Mouse (Mus musculus): Measurements from ENCODE around the gene Tsg101.
"Not testable (repeated sequence)": the region's sequence is repeated elsewhere in the genome, so short reads cannot be mapped to it uniquely, and the experiment has no call there.

The Tsg101 gene
- long read RNA-seq, experiment 1, transcript Tsg101-201 (10 exons, 1,949 nt) = major isoform, 106 of 131 reads
- long read RNA-seq, experiment 1, partial matches to known transcripts = 6 of 131 reads
- long read RNA-seq, experiment 1, other reads (novel, unspliced or antisense) = 19 of 131 reads
- long read RNA-seq, experiment 2, transcript Tsg101-201 (10 exons, 1,949 nt) = major isoform, 118 of 145 reads
- long read RNA-seq, experiment 2, partial matches to known transcripts = 10 of 145 reads
- long read RNA-seq, experiment 2, other reads (novel, unspliced or antisense) = 17 of 145 reads

DNA sequence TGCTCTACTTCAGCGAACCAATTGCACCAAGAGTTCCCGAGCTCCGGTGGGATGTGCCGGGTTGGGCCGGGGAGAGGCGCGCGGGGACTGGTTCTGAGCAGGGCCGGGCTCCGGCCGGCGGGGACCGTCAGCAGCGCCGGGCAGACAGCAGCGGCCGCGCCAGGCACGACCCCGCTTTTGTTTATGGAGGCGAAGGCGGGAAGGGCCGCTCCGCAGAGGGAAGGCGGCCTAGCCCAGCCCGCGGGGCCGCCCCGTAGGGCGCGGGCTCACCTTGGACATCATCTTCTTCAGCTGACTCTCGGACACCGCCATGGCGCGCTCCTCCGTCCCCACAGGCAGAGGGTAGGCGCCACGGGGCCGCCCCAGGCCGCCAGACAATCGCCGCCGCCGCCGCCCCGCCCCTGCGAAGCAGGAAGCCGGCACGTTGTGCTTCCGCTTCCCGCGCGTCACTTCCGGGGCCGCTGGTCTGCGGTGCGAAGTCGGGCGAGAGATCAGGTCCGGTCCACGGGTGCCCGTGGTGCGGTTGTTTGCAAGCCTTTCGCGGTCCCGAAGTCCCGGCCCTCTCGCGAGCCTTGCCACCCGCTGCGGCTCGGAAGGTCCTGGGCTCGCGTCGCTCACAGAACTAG lies at the start of gene Tsg101:
Gene Tsg101 (minus strand): TSS at position 419 of the 626 bp plus-strand sequence.
- intact Hi-C loops (cut with DNase I) = no loop called here

DNA sequence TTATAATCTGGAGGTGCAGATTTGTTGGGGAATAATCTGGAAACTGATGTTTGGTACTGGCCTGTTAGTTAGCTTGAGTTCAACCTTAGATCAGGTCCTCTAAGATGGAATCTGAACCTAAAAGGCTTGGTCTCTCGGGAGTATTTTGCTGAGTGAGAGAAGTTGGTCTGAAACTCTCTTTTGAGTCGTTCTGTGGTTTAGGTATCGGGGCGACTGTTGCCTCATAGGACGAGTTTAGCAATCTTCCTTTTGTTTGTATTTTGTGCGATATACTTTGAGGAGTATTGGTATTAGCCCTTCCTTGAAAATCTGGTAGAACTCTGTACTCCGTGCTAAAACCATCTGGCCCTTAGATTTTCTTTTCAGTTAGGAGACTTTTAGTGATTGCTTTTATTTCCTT lies 44.3 kb upstream of the Tsg101 start:
- intact Hi-C loops (cut with DNase I) = no loop called here

DNA sequence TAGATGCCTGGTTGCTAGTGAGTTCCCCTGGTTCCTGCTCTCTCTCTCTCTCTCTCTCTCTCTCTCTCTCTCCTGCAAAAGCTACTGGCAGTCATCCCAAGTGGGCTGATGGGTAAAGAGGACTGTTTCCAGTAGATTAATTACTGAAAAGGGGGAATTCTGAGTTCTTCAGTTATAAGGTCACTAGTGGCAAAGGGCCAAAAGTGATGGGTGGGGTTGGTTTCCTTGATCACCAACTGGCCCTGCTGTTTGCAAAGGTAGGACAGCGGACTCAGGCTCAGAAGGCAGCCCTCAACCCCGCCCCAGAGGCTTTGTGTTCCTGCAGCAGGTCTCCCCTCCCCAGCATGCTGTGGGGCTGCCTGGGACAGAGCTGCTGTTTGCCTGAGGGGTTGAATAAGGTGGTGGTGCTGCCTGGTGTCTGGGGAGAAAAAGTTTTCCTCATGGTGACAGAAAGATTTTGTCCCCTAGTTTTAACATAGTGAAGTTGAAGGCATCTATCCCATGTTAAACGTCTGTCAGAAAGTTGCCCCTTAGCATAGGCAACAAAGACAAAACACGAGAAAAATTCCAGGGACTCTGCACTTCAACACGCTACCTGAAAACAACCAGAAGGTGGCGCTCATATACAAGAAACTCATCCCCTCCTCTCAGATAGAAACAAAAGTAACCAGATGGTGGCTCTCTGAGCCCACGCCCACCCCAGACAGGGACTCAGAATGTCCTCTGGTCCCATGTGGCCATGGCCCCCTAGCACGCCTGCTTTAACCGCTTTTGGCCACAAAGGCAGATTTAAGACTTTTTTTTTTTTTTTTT lies 43.2 kb upstream of the Tsg101 start:
- intact Hi-C loops (cut with DNase I) = loop anchor here (1.0 to 2.0 kb wide), 2 partner anchors 52 to 188 kb away; no protein-coding TSS in a partner anchor

DNA sequence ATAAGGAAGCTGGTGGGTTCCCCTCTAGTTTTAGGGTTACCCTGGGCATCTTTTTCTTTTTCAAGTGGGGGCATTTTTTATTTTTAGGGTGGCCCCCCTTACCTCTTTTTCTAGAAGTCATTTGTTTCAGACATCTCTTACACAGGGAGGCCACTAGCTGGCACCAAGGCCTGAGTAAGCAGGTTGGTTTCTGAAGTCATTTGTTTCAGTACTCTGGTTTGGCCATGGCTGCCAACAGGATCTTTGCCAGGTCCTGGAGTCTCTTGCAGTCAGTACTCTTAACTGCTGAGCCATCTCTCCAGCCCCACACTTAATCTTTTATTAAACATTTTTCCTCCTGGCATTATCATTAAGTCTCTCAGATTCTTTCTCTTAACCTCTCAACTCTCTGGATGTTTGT lies 42.4 kb upstream of the Tsg101 start:
- intact Hi-C loops (cut with DNase I) = loop anchor here (2.0 kb wide), 1 partner anchor 189 kb away; no protein-coding TSS in a partner anchor

DNA sequence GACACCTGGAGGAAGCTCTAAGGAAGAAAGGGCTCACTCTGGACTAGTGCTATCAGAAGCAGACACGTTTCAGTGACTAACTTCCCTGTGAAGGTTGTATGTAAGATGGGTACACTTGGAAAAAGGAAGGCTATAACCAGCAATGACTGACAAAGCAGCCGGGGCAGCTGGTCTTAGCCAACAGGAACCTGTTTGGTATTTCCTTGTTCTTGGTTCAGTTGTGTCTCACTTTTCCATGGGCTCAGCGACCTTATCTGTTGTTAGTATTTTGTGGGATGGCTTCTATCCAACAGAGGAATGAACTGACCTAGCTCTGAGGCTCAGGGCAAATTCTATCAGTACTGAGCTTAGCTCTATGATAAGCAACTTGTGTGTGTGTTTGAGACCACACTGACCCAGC lies 41.2 kb upstream of the Tsg101 start:
- intact Hi-C loops (cut with DNase I) = no loop called here

DNA sequence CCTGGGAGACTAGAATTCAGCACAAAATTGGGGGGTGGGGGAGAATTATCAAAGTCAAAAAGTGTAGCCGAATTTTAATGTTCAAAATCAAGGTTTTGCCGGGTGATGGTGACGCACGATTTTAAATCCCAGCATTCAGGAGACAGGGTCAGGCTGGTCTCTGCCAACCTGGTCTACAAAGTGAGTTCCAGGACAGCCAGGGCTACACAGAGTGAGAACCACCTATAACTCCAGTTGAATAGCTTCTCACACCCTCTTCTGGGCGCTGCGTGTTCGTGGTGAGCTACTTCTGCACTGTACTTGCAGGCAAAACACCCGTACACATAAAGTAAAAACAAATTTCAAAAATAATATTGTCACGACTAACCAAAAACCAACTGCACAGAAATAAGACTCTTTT lies 39.1 kb upstream of the Tsg101 start:
- intact Hi-C loops (cut with DNase I) = no loop called here

DNA sequence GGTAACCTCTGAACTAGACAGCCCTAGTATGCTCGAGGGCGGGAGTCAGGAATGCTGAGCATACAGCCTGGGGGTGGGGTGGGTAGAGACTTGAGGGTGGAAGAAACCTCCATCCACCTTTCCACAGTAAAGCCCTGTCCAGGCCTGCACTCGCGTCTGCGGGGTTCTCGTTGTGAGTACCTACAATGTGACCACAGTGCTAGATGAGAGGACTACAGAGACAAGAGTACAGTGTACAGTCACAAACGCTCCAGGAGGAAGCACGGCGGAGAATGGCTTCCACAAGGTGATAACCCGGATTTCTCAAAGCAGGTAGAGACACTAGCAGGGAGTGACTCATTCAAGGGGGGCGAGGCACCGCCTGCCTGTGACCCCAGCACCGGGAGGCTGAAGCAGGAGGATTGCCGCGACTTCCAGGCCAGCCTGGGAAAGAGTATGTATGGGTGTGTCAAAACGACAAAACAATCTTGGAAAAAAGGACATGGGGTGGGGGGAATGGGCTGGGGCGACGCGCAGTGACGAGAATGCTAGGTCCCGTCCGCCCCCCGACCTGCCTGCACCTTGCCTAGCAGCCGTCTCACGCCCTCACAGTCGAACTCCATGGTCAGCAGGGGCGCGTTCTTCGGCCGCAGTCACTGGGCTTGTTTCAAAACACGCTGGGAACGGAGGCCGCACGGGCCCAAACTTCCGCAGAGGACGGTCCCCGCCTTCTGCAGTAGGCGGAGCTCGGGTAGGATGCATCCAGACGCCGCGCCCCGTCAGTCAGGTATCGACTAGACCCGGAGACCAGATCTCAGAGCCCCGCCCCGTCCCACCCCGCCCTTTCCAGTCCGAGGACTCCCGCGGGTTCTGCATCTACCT lies 38.3 kb upstream of the Tsg101 start, which contains the start of gene Uevld:
Gene Uevld (minus strand): TSS at position 697 of the 861 bp plus-strand sequence.
- intact Hi-C loops (cut with DNase I) = no loop called here

DNA sequence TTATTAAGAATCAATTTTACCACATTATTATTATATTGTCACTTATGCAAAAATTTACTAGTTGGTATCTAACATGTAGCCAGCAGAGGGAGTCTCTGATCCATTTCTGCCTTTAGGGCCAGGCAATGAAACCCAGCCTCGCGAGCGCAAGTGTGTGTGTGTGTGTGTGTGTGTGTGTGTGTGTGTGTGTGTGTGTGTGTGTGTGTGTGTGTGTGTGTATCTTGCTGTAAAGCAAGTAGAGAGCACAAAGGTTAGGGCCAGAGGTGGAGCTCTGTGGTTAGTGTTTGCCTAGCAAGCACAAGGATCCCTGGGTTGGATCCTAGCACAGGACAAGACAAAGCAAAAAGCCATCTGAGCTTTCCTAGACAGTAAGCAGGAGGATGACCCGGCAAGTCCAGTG lies 16.1 kb upstream of the Tsg101 start:
- intact Hi-C loops (cut with DNase I) = no loop called here

DNA sequence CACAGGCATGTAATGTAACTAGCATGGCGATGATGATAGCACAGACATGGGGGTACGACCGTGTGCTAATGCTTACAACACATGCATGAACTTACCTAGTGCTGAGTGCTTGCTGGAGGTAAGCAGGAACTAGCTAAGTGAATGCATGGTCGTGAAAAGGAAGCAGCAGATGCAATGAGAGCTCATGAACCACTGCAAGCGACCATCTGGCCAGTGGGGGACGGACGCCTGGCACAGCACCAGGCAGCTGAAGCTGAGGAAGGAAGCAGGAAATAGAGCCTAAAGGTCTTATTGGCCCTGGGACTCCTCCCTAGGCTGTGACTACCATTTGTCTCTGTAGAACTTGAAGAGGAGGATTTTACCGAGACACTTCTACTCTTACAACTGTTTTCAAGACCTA lies 15.0 kb upstream of the Tsg101 start:
- intact Hi-C loops (cut with DNase I) = no loop called here

DNA sequence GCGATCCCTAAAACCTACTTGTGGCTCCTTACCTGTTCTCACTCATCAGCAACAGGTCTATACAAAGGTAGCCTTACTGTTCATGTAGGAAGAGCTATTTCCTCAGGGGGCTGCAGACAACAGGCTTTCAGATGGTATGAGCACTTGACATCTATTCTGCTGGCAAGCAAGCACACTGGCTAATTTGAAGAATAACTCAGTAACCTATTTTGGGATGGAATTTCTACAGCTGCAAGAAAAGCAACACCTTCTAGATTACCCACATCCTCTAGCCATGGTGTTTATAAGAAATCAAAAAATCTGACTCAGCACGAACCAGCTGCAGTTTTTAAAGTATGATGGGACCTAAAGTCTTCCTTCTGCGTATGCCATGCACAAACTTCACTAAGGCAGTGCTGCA lies 11.6 kb upstream of the Tsg101 start:
- intact Hi-C loops (cut with DNase I) = no loop called here

DNA sequence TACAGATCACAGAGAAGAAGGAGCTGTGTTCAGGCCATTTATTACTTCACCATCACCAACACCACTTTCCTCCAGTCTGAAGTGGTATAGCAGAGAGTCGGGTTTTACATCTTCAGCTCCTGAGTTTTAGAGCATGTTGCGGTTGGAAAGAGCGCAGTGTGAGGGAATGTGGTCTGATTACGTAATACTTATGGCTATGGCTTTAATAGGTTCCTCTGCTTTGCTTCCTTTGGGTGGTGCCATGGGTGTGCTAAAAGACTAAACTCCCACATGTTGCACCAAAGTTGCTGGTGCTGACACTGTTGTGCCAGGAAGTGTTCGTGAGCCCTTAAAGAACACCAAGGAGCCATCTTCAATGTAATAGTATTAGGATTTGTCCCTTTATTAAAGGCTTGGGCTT lies 8.5 kb upstream of the Tsg101 start:
- intact Hi-C loops (cut with DNase I) = no loop called here

DNA sequence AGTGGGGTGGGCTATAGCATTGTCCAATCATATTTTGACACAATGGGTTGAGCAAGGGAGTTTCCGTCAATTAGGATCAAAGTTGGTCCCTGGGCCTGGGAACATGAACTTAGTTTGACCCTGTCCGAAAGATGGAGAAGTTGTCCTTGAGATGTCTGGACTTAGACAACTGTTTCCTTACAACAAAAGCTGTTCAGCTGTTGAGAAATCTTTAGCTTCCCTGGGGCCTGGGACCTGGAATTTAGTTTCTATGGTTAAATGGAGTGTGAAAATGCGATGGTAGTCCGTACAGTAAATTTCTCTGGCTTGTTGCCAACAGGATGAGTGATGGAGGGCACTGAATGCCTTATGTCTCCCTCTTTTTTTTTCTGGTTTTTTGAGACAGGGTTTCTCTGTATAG lies 2.3 kb upstream of the Tsg101 start:
- intact Hi-C loops (cut with DNase I) = no loop called here

DNA sequence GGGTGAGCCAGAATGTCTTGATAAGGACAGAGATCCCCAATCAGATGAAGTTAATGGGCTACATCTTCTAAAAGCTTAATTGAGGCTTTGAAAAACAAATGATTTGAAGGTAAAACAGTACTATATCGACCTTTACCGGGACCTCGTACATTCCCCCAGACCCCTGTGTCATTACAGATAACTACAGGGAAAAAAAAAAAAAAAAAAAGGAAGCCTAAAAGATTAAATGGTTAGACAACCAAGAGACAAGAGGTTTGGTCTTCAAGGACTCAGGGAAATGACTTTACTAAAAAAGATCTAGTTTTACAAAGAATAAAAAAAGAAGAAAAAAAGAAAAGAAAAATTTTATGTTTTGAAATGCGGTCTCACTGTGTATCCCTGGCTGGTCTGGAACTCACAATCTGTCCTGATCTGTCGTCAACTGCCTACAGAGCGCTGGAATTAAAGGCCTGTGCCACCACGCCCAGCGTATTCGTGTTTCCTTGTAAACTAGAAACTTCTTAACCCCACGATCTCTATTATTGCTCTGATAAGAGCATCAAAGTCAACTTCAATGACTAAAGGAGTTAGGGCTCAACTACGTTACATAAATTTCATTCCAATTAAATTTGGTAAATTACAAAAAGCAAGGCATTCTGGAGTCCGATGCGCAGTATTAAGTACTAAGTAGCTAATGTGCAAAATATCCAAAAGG lies 944 bp downstream of the Tsg101 start:
- intact Hi-C loops (cut with DNase I) = no loop called here

DNA sequence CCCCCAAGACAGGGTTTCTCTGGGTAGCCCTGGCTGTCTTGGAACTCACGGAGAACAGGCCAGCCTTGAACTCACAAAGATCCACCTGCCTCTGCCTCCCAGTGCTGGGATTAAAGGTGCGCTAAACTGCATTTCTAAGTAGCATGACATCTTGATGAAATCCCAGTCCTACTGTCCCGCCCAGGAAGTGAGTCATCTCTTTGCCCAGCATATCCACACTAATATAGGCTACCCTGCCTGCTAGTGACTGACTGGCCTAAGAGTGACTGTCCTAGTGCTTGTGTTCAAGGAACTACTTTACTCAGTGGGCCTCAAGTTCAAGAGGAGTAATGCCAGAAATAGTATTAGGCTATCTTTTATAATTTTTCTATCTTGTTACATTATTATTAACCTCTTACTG lies 3.4 kb downstream of the Tsg101 start:
- intact Hi-C loops (cut with DNase I) = no loop called here

DNA sequence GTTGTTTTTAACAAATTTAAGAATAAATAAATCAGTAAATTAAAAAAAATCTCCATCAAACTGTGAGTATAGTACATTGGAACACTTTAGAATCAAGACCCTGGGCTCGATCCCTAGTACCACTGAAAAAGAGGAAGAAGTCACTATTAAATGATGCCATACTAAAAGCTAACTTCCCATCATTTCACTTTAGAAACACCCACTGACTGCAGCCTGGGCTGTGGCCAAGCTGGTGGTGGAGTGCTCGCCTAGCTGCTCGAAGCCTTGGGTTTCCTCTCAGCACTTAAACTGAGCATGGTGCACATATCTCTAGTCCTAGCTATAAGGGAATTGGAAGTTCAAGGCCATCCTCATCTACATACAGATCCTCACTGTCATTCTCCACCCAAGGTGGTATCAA lies 8.5 kb downstream of the Tsg101 start:
- intact Hi-C loops (cut with DNase I) = no loop called here

DNA sequence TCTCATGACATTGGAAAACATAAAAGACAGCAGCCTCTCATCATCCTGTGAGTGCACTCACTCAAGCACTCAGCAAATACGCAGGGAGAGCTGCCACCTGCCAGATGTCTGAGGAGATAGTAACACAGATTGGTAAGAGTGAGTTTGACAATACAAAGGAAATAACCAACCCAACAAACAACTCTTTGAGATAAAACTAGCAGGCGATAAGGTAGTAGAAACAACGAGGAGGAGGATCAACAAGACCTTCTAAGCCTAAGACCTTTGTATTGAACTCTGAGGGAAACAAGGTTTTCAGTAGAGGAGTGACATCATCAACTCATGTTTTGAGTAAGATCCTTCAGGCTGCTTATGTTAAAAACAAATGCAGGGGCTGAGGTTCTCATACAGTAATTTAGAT lies 20.4 kb downstream of the Tsg101 start:
- intact Hi-C loops (cut with DNase I) = loop anchor here (10.0 kb wide), 1 partner anchor 95 kb away; no protein-coding TSS in a partner anchor

DNA sequence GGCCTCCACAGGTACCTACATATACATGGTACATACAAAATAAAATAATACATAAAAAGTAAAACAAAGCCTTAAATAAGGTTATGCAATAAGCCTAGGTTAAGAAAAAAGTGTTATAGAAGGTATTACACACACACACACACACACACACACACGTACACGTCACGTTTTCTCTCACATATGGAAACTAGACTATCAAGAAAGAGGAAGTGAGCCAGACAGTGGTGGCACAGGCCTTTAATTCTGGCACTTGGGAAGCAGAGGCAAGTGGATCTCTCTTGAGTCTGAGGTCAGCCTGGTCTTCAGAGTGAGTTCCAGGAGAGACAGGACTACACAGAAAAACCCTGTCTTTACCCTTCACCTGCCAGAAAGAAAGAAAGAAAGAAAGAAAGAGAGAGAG lies 24.3 kb downstream of the Tsg101 start:
- intact Hi-C loops (cut with DNase I) = loop anchor here (10.0 kb wide), 1 partner anchor 91 kb away; no protein-coding TSS in a partner anchor

DNA sequence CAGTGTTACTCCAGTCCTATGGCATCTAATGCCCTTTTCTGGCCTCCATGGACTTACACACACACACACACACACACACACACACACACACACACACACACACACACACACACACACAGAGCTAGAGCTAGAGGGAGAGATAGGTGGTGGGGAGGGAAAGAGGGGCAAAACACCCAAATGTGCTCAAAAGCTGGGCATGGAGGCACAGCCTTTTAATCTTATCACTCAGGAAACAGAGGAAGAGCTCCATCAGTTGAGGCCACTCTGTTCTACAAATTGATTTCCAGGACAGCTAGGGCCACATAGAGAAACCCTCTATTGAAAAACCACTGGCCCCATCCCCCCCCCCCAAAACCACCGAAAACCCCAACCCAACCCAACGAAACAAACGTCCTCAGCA lies 36.5 kb downstream of the Tsg101 start:
- intact Hi-C loops (cut with DNase I) = no loop called here

DNA sequence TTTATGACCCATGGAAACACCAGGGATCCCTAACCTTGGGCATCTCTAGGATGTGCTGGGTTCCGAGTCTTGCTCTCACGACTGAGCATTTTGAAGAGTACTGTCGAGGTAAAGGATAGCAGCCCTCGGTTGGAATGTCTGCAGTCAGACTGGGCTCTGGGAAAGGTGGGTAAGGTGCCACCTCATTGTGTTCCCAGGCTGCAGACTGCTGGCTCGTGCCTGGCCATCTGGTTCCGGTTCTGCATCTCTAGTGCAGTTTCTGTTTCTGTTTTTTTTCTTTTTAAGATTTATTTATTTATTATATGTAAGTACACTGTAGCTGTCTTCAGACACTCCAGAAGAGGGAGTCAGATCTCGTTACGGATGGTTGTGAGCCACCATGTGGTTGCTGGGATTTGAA lies 37.8 kb downstream of the Tsg101 start:
- intact Hi-C loops (cut with DNase I) = not testable (repeated sequence)

DNA sequence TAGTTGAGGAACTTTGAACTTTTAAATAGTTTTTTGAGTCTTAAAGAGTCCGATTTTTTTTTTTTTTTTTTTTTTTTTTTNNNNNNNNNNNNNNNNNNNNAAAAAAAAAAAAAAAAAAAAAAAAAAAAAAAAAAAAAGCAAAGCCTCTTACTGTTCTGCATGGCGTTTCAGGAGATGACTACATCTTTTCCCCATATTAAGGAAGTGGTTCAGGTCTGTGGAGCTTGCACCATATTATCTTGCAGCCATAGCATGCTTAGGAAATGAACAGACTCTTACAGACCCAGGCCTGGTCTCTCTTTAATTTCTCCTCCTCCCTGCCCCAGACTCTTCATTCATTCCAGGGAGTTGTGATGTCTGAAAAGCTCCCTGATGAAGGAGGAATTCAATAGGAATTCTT lies 38.8 kb downstream of the Tsg101 start:
- intact Hi-C loops (cut with DNase I) = no loop called here
